Mouse (Mus musculus) telencephalon, adult 2 months (tissue): Measurements from ENCODE around the gene 4930503B20Rik.

Source experiments
- DNase-seq: peaks from one replicate; pipeline ENCODE4 v3.0.0-alpha.2; 2011; ENCODE audit warnings: low read depth, low spot score

Gene 4930503B20Rik

GRCm38 (mm10) chr3:146599198-146599900, 51.8 kb downstream of the 4930503B20Rik start:
- DNase-seq = no peak

GRCm38 (mm10) chr3:146598411-146598810, 52.7 kb downstream of the 4930503B20Rik start:
- DNase-seq = peak; percentile 78

GRCm38 (mm10) chr3:146596864-146597263, 54.3 kb downstream of the 4930503B20Rik start:
- DNase-seq = no peak

GRCm38 (mm10) chr3:146596387-146596786, 54.7 kb downstream of the 4930503B20Rik start:
- no peak for DNase-seq

- DNase-seq = no peak
These were observed 55.7 kb downstream of the 4930503B20Rik start for GRCm38 (mm10) chr3:146595440-146595839.
